Mouse (Mus musculus) layer of hippocampus, adult 9-11 months (tissue): ENCODE results near the gene Cox6a2.
A peak's percentile ranks its signal among the peaks of the same experiment; 100 is the strongest.

Experiments used
- DNase-seq: peaks from one replicate; pipeline ENCODE4 v3.0.0; 2022

Gene Cox6a2

GRCm38 (mm10) chr7:128206152-128206551 lies at the start of gene Cox6a2:
Gene Cox6a2, minus strand, starts transcription at chr7:128206387.
- DNase-seq, result no peak

GRCm38 (mm10) chr7:128255757-128256156 lies 49.6 kb upstream of the Cox6a2 start:
- no peak for DNase-seq

DNA sequence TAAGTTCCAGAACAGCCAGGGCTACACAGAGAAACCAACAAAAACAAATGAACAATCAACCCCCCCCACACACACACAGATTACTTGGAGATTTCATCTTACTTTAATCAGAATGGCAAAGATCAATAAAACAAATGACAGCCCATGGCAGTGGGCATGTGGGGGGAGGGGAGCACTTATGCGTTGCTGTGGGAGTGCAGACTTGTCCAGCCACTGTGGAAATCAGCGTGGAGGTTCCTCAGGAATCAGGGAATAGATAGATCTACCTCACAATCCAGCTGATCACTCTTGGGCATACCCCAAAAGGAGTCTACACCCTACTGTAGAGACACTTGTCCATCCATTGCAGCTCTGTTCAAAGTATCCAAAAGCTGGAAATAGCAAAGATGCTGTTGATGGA lies 48.8 kb upstream of the Cox6a2 start:
- no peak for DNase-seq

- DNase-seq, result peak; percentile 87
Measured at GRCm38 (mm10) chr7:128252609-128253008, 46.4 kb upstream of the Cox6a2 start.

- no peak for DNase-seq
Measured at GRCm38 (mm10) chr7:128251946-128252345, 45.8 kb upstream of the Cox6a2 start.

GRCm38 (mm10) chr7:128249998-128250397 lies 43.8 kb upstream of the Cox6a2 start:
- DNase-seq, result no peak

DNA sequence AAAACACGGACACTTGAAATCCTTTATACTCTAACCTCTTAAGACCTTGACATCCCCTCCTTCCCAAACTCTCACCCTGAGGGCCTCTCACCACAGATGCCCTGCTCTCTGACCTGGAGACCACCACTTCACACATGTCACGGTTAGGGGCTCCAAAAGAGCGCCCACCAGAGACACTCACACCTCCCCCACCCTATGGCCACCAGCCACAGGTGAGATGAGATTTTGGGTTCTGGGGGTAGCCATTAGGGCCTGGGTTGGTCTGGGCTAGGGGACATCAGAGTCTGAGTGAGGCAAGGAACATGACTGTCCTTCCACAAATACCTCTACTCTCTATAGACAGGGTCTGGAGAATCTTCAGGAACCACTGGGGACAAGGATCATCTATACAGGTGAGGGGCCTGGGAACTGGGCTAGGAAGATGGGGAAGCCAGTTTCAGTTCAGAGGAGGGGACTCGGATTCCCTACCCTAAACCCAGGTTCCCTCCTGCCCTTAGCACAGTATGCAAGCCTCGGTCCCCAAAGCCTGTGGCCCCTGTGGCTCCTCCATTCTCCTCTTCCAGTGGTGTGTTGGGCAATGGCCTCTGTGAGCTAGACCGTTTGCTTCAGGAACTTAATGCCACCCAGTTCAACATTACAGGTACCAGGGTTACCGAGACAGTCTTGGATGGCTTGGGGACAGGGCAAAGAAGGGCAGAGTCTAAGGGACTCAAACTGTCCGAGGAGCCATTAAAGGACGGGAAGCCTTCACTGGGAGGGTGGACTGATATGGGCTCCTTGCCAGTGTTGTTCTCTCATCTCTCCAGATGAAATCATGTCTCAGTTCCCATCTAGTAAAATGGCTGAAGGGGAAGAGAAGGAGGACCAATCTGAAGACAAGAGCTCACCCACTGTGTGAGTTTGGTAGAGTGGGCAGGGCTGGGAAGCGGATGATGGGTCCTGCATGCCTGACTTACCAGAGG lies 42.2 kb upstream of the Cox6a2 start:
- no peak for DNase-seq

DNA sequence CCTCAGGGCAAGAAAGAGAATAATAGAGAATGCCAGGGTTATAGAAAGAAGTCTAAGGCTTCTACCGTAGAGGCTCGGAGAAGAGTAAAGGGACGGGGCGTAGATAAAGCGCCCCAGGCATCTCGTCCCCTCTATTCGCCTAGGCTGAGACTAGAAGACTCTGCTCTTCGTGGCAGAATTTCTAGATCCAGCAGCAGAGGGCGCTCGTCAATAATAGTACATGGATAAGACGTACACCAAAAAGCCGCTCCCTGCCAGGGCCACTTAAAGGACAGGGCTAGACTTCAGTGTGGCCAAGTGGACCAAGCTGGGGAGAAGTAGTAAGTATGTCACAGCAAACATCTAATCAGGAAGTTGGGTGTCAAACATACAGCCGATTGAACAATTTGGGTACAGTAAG lies 41.3 kb upstream of the Cox6a2 start:
- DNase-seq, result peak; percentile 85

DNA sequence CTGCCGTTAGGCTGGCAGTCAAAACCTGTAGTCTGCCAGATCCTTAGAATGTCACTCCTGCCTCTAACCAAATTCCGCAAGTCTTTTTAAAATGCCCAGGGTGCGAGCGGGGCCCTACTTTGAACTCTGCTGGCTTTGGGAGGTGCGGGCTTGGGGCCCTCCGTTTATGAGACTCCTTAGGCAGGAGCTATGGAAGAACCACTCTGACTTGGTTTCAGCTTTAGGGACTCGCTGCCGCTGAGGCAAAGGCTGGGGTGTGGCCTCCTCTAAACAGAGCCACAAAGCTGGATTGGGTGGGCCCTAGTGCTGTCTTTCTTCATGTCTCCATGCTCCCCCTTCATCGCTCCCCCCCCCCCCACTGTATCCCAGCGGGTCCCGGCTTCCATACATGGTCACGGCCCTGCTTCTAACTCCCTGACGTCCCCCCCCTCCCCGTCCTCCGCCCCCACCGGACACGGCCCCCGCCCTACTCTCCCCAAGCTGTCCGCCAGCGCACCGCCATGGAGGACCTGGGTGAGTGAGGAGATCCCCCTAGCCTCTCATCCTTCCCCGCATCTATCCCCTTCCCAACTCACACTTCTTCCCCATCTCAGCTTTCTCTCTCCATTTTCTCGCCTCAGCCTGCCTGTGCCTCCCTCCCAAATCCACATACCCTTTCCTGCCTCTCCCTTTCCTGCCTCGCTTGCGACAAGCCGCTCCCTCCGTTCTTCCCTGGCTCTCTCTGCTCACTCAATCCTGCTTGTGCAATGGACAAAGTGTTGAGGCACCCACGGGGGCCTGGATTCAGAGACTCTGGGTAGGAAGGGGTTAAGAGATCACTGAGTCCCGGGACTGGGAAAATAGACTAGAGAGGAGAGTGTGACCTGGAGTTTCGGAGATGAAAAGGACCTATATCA lies 40.6 kb upstream of the Cox6a2 start, which contains the start of gene Tgfb1i1:
Gene Tgfb1i1, plus strand, starts transcription at position 317 of the 896 bp plus-strand sequence.
- DNase-seq, result peak; percentile 49

DNA sequence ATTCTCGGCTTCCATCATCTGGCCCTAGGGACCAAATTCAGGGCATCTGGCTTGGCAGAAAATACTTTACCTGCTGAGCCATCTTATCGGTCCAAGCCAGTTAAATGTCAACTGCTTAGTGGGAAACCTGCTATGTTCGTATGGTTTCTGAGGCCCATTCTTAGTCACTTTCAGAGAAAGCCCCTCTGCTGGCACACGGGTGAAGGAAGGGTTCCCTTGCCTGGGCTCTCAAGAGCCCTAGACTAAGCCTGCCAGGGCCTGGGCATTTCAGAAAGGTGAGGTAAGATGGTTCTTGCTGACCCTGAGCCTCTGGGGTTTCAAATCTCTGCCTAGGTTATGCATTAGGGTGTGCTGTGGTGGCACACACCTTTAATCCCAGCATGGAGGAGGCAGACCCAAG lies 39.4 kb upstream of the Cox6a2 start:
- no peak for DNase-seq

DNA sequence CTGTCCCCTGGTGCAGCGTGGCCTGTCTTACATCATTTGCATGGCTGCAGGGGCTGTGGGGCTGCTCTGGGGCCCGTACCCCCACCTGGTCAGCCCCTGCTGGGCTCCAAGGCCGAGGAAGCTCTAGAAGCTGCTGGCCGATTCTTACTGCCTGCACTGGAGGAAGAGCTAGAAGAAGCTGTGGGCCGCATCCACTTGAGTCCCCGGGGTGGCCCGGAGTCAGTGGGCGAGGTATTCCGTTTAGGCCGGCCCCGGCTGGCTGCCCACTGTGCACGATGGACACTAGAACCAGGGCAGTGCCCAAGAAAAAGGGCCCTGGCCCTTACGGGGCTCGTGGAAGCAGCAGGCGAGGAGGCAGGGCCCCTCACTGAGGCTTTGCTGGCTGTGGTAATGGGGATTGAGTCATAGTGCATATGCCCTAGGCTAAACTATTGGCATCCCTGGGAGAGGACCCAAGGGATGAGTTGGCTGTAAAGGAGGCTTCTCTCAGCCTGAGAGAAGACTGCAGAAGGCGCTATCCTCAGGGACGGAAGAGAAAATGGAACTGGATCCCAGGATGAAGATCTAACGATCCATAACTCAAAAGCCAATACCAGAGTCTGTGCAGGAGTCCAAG lies 38.3 kb upstream of the Cox6a2 start:
- no peak for DNase-seq

DNA sequence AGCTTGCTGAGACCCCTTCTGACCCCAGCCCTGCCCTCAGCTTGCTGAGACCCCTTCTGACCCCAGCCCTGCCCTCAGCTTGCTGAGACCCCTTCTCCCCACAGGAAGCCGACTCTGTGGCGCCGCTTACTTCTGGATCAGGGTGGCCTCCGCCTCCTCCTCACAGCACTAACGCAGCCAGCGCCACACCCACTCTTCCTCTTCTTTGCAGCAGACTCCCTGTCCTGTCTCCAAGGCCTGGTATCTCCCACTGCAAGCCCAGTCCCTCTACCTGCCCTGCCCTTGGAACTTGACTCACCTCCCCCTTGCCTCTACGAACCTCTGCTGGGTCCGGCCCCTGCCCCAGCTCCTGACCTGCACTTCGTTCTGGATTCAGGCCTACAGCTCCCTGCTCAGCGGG lies 37.7 kb upstream of the Cox6a2 start:
- DNase-seq, result no peak

DNA sequence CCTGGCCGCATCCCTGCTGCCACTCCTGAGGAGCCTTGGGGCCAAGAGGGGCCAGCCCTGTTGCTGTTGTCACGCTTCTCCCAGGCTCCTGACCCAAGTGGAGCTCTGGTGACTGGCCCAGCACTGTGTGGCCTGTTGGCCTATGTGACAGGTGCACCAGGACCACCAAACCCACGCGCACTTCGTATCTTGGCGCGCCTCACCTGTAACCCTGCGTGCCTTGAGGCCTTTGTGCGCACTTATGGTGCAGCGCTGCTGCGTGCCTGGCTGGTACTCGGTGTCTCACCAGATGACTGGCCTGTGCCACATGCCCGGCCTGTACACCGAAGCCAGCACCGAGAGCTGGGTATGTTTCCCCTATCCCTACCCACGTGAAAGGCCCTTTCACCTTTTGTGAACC lies 36.1 kb upstream of the Cox6a2 start:
- DNase-seq, result no peak

DNA sequence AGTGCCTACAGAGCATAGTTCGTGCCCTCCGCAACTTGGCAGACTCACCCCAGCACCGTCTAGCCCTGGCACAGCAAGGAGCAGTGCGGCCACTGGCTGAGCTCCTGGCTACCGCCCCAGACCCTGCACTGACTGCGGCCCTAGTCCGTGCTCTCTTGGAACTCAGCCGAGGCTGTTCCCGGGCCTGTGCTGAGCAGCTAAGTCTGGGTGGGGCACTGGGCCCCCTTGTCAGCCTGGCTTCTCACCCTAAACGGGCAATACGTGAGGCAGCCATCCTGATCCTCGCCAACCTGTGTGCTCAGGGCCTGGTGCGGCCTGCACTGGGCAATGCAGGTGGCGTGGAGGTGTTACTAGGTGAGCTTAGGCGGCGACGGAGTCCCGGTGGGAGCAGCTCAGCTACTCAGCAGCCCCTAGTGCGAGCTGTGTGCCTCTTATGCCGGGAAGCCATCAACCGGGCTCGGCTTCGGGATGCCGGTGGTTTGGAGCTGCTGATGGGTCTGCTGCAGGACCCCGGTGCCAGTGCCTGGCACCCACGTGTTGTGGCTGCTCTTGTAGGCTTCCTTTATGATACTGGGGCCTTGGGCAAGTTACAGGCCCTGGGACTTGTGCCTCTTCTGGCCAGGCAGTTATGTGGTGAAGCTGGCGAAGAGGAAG lies 34.1 kb upstream of the Cox6a2 start:
- no peak for DNase-seq

DNA sequence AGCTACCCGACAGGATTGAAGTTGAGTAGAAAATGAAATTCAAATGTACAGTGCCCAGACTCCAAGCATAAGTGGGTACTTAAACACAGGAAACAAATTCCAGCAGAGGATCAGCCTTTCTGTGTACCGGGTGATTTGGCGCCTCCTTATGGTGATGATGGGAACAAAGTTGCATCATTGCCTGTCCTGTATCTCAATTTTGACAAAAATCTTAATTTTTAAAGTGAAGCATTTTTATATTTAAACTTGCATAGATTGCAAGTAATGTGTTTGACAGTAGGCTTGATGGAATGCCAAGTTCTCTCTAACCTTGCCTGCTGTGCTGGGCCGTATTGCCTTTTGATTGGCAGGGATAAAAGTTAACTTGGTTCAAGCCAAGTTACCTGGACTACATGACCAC lies 32.8 kb upstream of the Cox6a2 start:
- DNase-seq, result no peak

GRCm38 (mm10) chr7:128237927-128238778 lies 32.0 kb upstream of the Cox6a2 start, which contains the start of gene 9130023H24Rik:
Gene 9130023H24Rik, minus strand, starts transcription at chr7:128238031.
- peak; percentile 99 for DNase-seq

GRCm38 (mm10) chr7:128237593-128237926 lies 31.4 kb upstream of the Cox6a2 start:
- no peak for DNase-seq

DNA sequence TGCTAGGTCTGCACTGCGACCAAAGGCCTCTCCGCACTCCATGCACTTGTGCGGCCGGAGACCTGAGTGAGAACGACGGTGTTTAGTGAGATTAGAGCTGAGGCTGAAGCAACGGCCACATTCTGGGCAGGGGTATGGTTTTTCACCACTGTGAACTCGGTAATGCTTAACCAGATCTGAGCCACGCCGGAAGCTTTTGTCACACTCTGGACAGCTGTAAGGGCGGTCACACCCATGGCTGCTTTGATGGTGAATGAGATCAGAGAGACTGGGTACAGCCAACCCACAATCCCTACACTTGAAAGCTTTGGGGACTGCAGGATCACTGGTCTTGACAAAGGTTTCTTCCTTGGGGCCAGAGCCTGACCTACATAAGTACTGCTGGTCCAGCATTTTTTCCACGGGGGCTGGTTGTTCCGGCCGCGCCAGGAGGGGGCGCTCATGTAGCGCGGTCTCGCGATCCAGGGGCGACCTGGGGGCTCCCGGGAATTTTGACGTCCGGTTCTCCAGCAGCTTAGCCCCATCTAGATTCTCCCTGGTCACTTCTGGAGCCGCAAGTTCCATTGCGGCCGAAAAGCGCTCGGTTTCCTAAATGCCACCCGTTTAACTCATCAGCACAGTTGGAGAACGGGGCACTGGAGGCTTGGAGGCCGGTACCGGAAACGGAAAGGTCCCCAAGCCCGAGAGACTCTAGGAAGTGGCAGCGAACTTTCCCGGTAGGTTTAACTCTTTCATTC lies 30.8 kb upstream of the Cox6a2 start, which contains the start of gene Armc5:
Gene Armc5, plus strand, starts transcription at position 487 of the 737 bp plus-strand sequence.
- DNase-seq, result peak; percentile 77

DNA sequence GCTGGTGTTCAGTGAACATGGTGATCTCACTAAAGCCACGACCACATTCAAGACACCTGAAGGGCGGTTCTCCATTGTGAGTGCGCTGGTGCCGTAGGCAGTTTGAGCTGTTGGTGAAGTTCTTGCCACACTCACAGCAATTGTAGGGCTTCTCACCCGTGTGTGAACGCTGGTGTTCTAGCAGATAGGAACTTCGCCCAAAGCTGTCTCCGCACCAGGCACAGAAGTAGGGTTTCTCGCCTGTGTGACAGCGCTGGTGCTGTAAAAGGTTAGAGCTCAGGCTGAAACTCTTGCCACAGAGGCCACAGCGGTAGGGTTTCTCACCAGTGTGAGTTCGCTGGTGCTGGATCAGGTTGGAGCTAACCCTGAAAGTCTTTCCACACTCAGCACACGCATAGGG lies 30.2 kb upstream of the Cox6a2 start:
- no peak for DNase-seq

DNA sequence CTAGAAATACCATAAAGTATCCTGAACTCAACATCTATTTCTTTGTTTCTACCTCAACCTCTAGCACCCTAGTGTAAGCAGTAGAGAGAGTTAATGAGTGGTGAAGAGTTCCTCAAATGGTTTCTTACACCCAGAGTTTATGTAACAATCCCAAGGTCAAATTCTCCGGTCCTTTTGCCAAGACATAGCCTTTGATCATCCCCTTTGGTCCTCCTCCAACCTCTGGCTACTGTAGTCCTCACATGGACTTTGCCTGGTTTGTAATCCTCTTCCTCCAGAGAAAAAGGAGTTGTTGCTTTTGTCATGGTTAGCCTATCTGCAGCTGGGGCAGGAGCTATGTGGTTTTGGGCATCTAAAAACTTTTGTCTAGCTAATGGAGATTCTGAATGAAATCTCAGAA lies 29.3 kb upstream of the Cox6a2 start:
- DNase-seq, result no peak

DNA sequence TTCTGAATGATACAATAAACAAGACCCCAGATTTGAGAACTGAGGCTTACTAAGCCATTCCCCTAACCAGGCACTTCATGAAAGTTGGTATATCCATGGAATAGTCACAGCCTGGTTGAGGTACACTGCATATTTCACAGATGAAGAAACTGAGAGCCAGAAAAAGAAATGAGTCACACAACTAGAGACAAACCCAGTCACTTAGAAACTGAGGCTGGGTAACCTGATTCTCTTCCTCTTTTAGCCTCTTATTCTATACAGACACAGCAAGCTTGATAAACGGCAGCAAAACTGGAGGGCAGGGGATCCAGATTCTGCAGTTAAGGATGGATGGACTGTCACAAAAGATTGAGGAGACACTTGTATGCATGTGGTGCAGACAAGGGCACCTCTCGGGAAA lies 28.6 kb upstream of the Cox6a2 start:
- DNase-seq, result no peak
